Mouse (Mus musculus): ENCODE results near the gene Dcaf6. TPM values are rescaled to one million over a fixed set of nuclear protein-coding genes. Genes with fewer than 3 reads are reported as not detected.

The Dcaf6 gene
- total RNA-seq, 2 experiments from 2014 or later, result 32.0 to 35.0 TPM

GRCm38 (mm10) chr1:165321891-165322290 lies 138.4 kb downstream of the Dcaf6 start:
- DNase-seq, result no peak

GRCm38 (mm10) chr1:165321393-165321861 lies 138.8 kb downstream of the Dcaf6 start:
- DNase-seq, result no peak

GRCm38 (mm10) chr1:165320141-165320934 lies 139.9 kb downstream of the Dcaf6 start:
- peak; percentile 83 to 90 for DNase-seq

GRCm38 (mm10) chr1:165316361-165316760 lies 143.9 kb downstream of the Dcaf6 start:
- DNase-seq, result no peak

GRCm38 (mm10) chr1:165308180-165308579 lies 152.1 kb downstream of the Dcaf6 start:
- DNase-seq, result no peak

- DNase-seq, result no peak
These were observed 155.9 kb downstream of the Dcaf6 start for GRCm38 (mm10) chr1:165304341-165304740.

GRCm38 (mm10) chr1:165303209-165303608 lies 157.1 kb downstream of the Dcaf6 start:
- no peak for DNase-seq

GRCm38 (mm10) chr1:165302455-165303208 lies 157.6 kb downstream of the Dcaf6 start:
- DNase-seq, result peak; percentile 50 to 63

GRCm38 (mm10) chr1:165301567-165301966 lies 158.7 kb downstream of the Dcaf6 start:
- DNase-seq, result no peak

- DNase-seq, result no peak
These were observed 159.2 kb downstream of the Dcaf6 start for GRCm38 (mm10) chr1:165301108-165301507.

- DNase-seq, result no peak
These were observed 164.8 kb downstream of the Dcaf6 start, which contains the start of gene Gpr161 for GRCm38 (mm10) chr1:165295489-165295888. Gpr161 (plus strand) TSS chr1:165295789.

GRCm38 (mm10) chr1:165291606-165292005 lies 168.7 kb downstream of the Dcaf6 start:
- DNase-seq, result no peak

- DNase-seq, result peak; percentile 13 to 39
These were observed 170.4 kb downstream of the Dcaf6 start for GRCm38 (mm10) chr1:165289831-165290230.

- no peak for DNase-seq
These were observed 172.1 kb downstream of the Dcaf6 start for GRCm38 (mm10) chr1:165288165-165288564.

- DNase-seq, result no peak
These were observed 176.2 kb downstream of the Dcaf6 start for GRCm38 (mm10) chr1:165284096-165284495.

GRCm38 (mm10) chr1:165282967-165283345 lies 177.3 kb downstream of the Dcaf6 start:
- DNase-seq, result no peak

GRCm38 (mm10) chr1:165282222-165282966 lies 177.9 kb downstream of the Dcaf6 start:
- peak in 1 of 2 experiments; percentile 2 for DNase-seq

- peak; percentile 83 to 85 for DNase-seq
These were observed 178.7 kb downstream of the Dcaf6 start for GRCm38 (mm10) chr1:165281351-165282221.

GRCm38 (mm10) chr1:165280741-165281140 lies 179.5 kb downstream of the Dcaf6 start:
- DNase-seq, result no peak
